Mouse (Mus musculus) liver, adult 2 months (tissue): ENCODE results near the gene Mecom. TPM values are rescaled to one million over a fixed set of nuclear protein-coding genes. Genes with fewer than 3 reads are reported as not detected.

Source experiments
- DNase-seq: peaks from one replicate; pipeline ENCODE4 v3.0.0-alpha.2; 2011; ENCODE audit warnings: low read depth, low spot score; ENCODE audit errors: extremely low read depth
- H3K27ac ChIP-seq: fragments of 200-500 bp; replicated peaks from 2 replicates; pipeline ENCODE4 v1.5.1; 2012; ENCODE audit warnings: low read depth, mild to moderate bottlenecking, control low read depth, inconsistent platforms, low read length; ENCODE audit not compliant: insufficient read depth
- H3K27me3 ChIP-seq: fragments of 200-500 bp; 2 replicates; pipeline ENCODE4 v1.6.1; 2012; ENCODE audit warnings: mild to moderate bottlenecking, moderate library complexity, low read length, inconsistent platforms; ENCODE audit not compliant: control insufficient read depth, insufficient read depth
- H3K36me3 ChIP-seq: fragments of 200-500 bp; 2 replicates; pipeline ENCODE4 v1.6.1; 2012; ENCODE audit warnings: low read length, inconsistent platforms; ENCODE audit not compliant: control insufficient read depth, insufficient read depth
- H3K4me1 ChIP-seq: fragments of 200-500 bp; 2 replicates; pipeline ENCODE4 v1.6.1; 2011; ENCODE audit warnings: low read length; ENCODE audit not compliant: control insufficient read depth, insufficient read depth
- H3K4me3 ChIP-seq: fragments of 200-500 bp; 2 replicates; pipeline ENCODE4 v1.5.1; 2011; ENCODE audit warnings: low read depth, mild to moderate bottlenecking, control low read depth, low read length, moderate library complexity; ENCODE audit not compliant: insufficient read depth
- H3K79me2 ChIP-seq: fragments of 200-500 bp; 2 replicates; pipeline ENCODE4 v1.6.1; 2012; ENCODE audit warnings: inconsistent platforms, mild to moderate bottlenecking, low read length, moderate library complexity; ENCODE audit not compliant: control insufficient read depth, insufficient read depth
- H3K9ac ChIP-seq: fragments of 200-500 bp; 2 replicates; pipeline ENCODE4 v1.6.1; 2012; ENCODE audit warnings: low read depth, mild to moderate bottlenecking, control low read depth, inconsistent platforms, low read length
- CTCF ChIP-seq: fragments of 200-500 bp; IDR thresholded peaks from 2 replicates; pipeline ENCODE4 v1.5.1; 2011; ENCODE audit warnings: low read depth, low read length, control low read depth
- POLR2A ChIP-seq: fragments of 200-500 bp; IDR thresholded peaks from 2 replicates; pipeline ENCODE4 v1.6.1; 2011; ENCODE audit warnings: low read length, control low read depth; ENCODE audit not compliant: insufficient read depth; ENCODE audit errors: extremely low read depth
- WGBS: fragments of 180-500 bp; shearing (Covaris S2); methylation state at CpG from one replicate; pipeline ENCODE4 v1.1.7; 2018; 5-methylcytosine and 5-hydroxymethylcytosine counted together
- polyA plus RNA-seq: library from polyadenylated mRNA; depleted of rRNA; stranded (reverse); fragments of >200 nt; gene quantifications from 2 replicates; pipeline ENCODE4 v1.2.3, GENCODE M21; 2012
- total RNA-seq: library from RNA; depleted of rRNA; stranded (reverse); fragments of >200 nt; gene quantifications from 2 replicates; pipeline ENCODE4 v1.2.3, GENCODE M21; 2014

Gene Mecom
- total and polyA plus RNA-seq, 2 experiments: 0.39 to 1.4 TPM

- Histone ChIP-seq H3K9ac (no peak overlapping the region), H3K4me1 (peaks cover 6% of the 10 kb centered on the region), H3K27ac (no peak overlapping the region), H3K4me3 (no peak overlapping the region), H3K27me3 (no peaks in the 10 kb centered on the region; the same call in 1 of the 2 replicates), H3K79me2 (no peaks in the 10 kb centered on the region), H3K36me3 (no peaks in the 10 kb centered on the region)
- 92% methylated on average over 4 of the region's 4 CpGs for WGBS
- TF ChIP-seq CTCF (no peak), POLR2A (no peak)
- no peak for DNase-seq
These were observed 61.4 kb downstream of the Mecom start for GRCm38 (mm10) chr3:30486422-30486821.

GRCm38 (mm10) chr3:30483006-30483684 lies 64.7 kb downstream of the Mecom start:
- Histone ChIP-seq H3K27me3 (no peaks in the 10 kb centered on the region), H3K27ac (no peak overlapping the region), H3K36me3 (no peaks in the 10 kb centered on the region), H3K79me2 (no peaks in the 10 kb centered on the region), H3K4me1 (peaks cover 6% of the 10 kb centered on the region), H3K4me3 (no peak overlapping the region), H3K9ac (no peak overlapping the region)
- WGBS: 30% methylated on average over 5 of the region's 5 CpGs
- peak; percentile 95 for DNase-seq
- no peak for TF ChIP-seq CTCF
- TF ChIP-seq POLR2A: no peak

- H3K4me1 ChIP-seq: peaks cover 6% of the 10 kb centered on the region
- no peaks in the 10 kb centered on the region for H3K27me3 ChIP-seq
- no peak overlapping the region for H3K9ac ChIP-seq
- H3K79me2 ChIP-seq: no peaks in the 10 kb centered on the region
- TF ChIP-seq CTCF (no peak), POLR2A (no peak)
- no peaks in the 10 kb centered on the region for H3K36me3 ChIP-seq
- WGBS: 85% methylated on average over 10 of the region's 10 CpGs
- DNase-seq: no peak
- no peak overlapping the region for H3K4me3 ChIP-seq
- H3K27ac ChIP-seq: no peak overlapping the region
These were observed 66.1 kb downstream of the Mecom start for GRCm38 (mm10) chr3:30481682-30482081.

GRCm38 (mm10) chr3:30480551-30480950 lies 67.3 kb downstream of the Mecom start:
- H3K4me3 ChIP-seq: no peak overlapping the region
- H3K79me2 ChIP-seq: no peaks in the 10 kb centered on the region
- WGBS: 73% methylated on average over 6 of the region's 6 CpGs
- H3K9ac ChIP-seq: no peak overlapping the region
- H3K4me1 ChIP-seq: peaks cover 6% of the 10 kb centered on the region
- no peak for TF ChIP-seq CTCF
- no peak for TF ChIP-seq POLR2A
- H3K27me3 ChIP-seq: no peaks in the 10 kb centered on the region
- H3K36me3 ChIP-seq: no peaks in the 10 kb centered on the region
- DNase-seq: no peak
- H3K27ac ChIP-seq: no peak overlapping the region

GRCm38 (mm10) chr3:30478252-30478651 lies 69.6 kb downstream of the Mecom start:
- TF ChIP-seq POLR2A (no peak), CTCF (no peak)
- Histone ChIP-seq H3K36me3 (no peaks in the 10 kb centered on the region), H3K9ac (no peak overlapping the region), H3K27me3 (no peaks in the 10 kb centered on the region), H3K4me1 (peaks cover 2% of the 10 kb centered on the region; the same call in 1 of the 2 replicates), H3K79me2 (no peaks in the 10 kb centered on the region), H3K4me3 (no peak overlapping the region), H3K27ac (no peak overlapping the region)
- no peak for DNase-seq
- 65% methylated on average over 6 of the region's 6 CpGs for WGBS

GRCm38 (mm10) chr3:30477008-30477407 lies 70.8 kb downstream of the Mecom start:
- Histone ChIP-seq H3K4me3 (no peak overlapping the region), H3K27me3 (no peaks in the 10 kb centered on the region), H3K36me3 (no peaks in the 10 kb centered on the region), H3K4me1 (no peaks in the 10 kb centered on the region), H3K9ac (no peak overlapping the region), H3K27ac (no peak overlapping the region), H3K79me2 (no peaks in the 10 kb centered on the region)
- 71% methylated on average over 5 of the region's 5 CpGs for WGBS
- DNase-seq: no peak
- TF ChIP-seq POLR2A: no peak
- no peak for TF ChIP-seq CTCF
